ENCODE assay signal across 12 mouse cellular contexts in genomic region chr3:60546196-60546595, GRCm38 (mm10).
DNase-seq lines count a peak whose midpoint lies in the region; ATAC-seq lines count a peak whose summit lies in the region.
"Had no signal": no experiment of that assay in that cellular context is flagged by ENCODE, and none has a peak within 500 bp of the region (broad histone marks: within the 10 kb centered on the region; RNA-seq: fewer than 3 reads in every experiment).

No protein-coding gene starts in this region.

- ATAC-seq in kidney, embryonic 15.5 days (replicated peaks; ENCODE audit: low FRiP score): peak; percentile 81
- ATAC-seq in erythroid progenitor cell, adult 5-6 weeks (replicated peaks; ENCODE audit: low FRiP score, poor library complexity, severe bottlenecking): peak; percentile 99
- ATAC-seq in megakaryocyte progenitor cell, adult 5-6 weeks (replicated peaks; ENCODE audit: poor library complexity): peak; percentile 86
- ATAC-seq in forebrain, embryonic 11.5 days (replicated peaks; ENCODE audit: low FRiP score): no peak
- ATAC-seq: midbrain, embryonic 15.5 days had no signal

- no peak overlapping the region for H3K9ac ChIP-seq in kidney, embryonic 15.5 days
- no peak overlapping the region for H3K9ac ChIP-seq in forebrain, embryonic 11.5 days (ENCODE audit: low read length)
- H3K9ac ChIP-seq: midbrain, embryonic 15.5 days had no signal

- WGBS in kidney, embryonic 15.5 days: 44% methylated on average over 9 of the region's 9 CpGs
- 78% methylated on average over 9 of the region's 9 CpGs for WGBS in forebrain, embryonic 11.5 days

- no peak overlapping the region for H3K27ac ChIP-seq in kidney, embryonic 15.5 days
- H3K27ac ChIP-seq in forebrain, embryonic 11.5 days (ENCODE audit: low read depth, low read length): no peak overlapping the region
- H3K27ac ChIP-seq: hindbrain, embryonic 10.5 days; midbrain, embryonic 15.5 days had no signal

- peak; percentile 39 for DNase-seq in embryo, embryonic 10 days (ENCODE audit: low spot score)
- DNase-seq in embryo, embryonic 9.5 days (ENCODE audit: extremely low spot score): no peak
- DNase-seq in kidney, postnatal 25 days: no peak
- DNase-seq in forebrain, embryonic 11.5 days (ENCODE audit: low spot score): no peak
- no peak for DNase-seq in right cerebral cortex, postnatal 14 days
- DNase-seq: cerebellum, postnatal 10 days; kidney, adult 2 months had no signal

- 0 out of 2 replicates have a peak, but pooled peaks cover 3% of the 10 kb centered on the region for H3K36me3 ChIP-seq in kidney, embryonic 15.5 days
- no peaks in the 10 kb centered on the region for H3K36me3 ChIP-seq in forebrain, embryonic 11.5 days (ENCODE audit: control insufficient read depth, insufficient read depth, low read length)
- H3K36me3 ChIP-seq: hindbrain, embryonic 10.5 days; midbrain, embryonic 15.5 days had no signal

- no peak overlapping the region for H3K4me2 ChIP-seq in kidney, embryonic 15.5 days
- no peak overlapping the region for H3K4me2 ChIP-seq in forebrain, embryonic 11.5 days (ENCODE audit: low read depth, low read length, severe bottlenecking)
- H3K4me2 ChIP-seq: midbrain, embryonic 15.5 days had no signal

- no peak overlapping the region for H3K4me3 ChIP-seq in kidney, embryonic 15.5 days (replicated peaks)
- no peak overlapping the region for H3K4me3 ChIP-seq in forebrain, embryonic 11.5 days (ENCODE audit: low read depth, low read length)
- H3K4me3 ChIP-seq: hindbrain, embryonic 10.5 days; midbrain, embryonic 15.5 days had no signal

- no peaks in the 10 kb centered on the region for H3K9me3 ChIP-seq in kidney, embryonic 15.5 days (replicated peaks)
- no peaks in the 10 kb centered on the region for H3K9me3 ChIP-seq in forebrain, embryonic 11.5 days (ENCODE audit: control insufficient read depth, low read length)
- H3K9me3 ChIP-seq: hindbrain, embryonic 10.5 days; midbrain, embryonic 15.5 days had no signal

- peaks cover 4% of the 10 kb centered on the region; the same call in 1 of the 2 replicates for H3K4me1 ChIP-seq in kidney, embryonic 15.5 days
- H3K4me1 ChIP-seq in forebrain, embryonic 11.5 days (replicated peaks; ENCODE audit: control insufficient read depth, insufficient read depth, low read length): no peaks in the 10 kb centered on the region
- H3K4me1 ChIP-seq: hindbrain, embryonic 10.5 days had no signal

- H3K27me3 ChIP-seq in kidney, embryonic 15.5 days: no peaks in the 10 kb centered on the region
- H3K27me3 ChIP-seq in forebrain, embryonic 11.5 days (ENCODE audit: control insufficient read depth, insufficient read depth, low read length): no peaks in the 10 kb centered on the region
- H3K27me3 ChIP-seq: midbrain, embryonic 15.5 days had no signal
